Mouse (Mus musculus) embryonic facial prominence, embryonic 14.5 days (tissue): ENCODE measurements around the gene Eno1. TPM values are rescaled to one million over a fixed set of nuclear protein-coding genes. Genes with fewer than 3 reads are reported as not detected.

Experiments used
- ATAC-seq: fragments of 200-750 bp; cut with Nextera tagmentation; 2 replicates; pipeline ENCODE4 v1.8.0; 2017; ENCODE audit warnings: low read depth, moderate number of reproducible peaks, moderate TSS enrichment
- DNase-seq: peaks from one replicate; pipeline ENCODE4 v3.0.0-alpha.2; 2015; ENCODE audit warnings: low spot score
- H3K27ac ChIP-seq: fragments of 300-500 bp; sonication (generic); replicated peaks from 2 replicates; pipeline ENCODE4 v1.5.1; 2014; ENCODE audit warnings: low read depth, mild to moderate bottlenecking, low read length, moderate library complexity
- H3K27me3 ChIP-seq: fragments of 300-500 bp; sonication (generic); replicated peaks from 2 replicates; pipeline ENCODE4 v1.6.1; 2014; ENCODE audit warnings: low read length; ENCODE audit not compliant: control insufficient read depth, insufficient read depth
- H3K36me3 ChIP-seq: fragments of 300-500 bp; sonication (generic); 2 replicates; pipeline ENCODE4 v1.6.1; 2014; ENCODE audit warnings: low read length, mixed read lengths; ENCODE audit not compliant: control insufficient read depth, insufficient read depth
- H3K4me1 ChIP-seq: fragments of 300-500 bp; sonication (generic); 2 replicates; pipeline ENCODE4 v1.6.1; 2014; ENCODE audit warnings: antibody characterized with exemption, low read length; ENCODE audit not compliant: control insufficient read depth, insufficient read depth
- H3K4me2 ChIP-seq: fragments of 300-500 bp; sonication (generic); 2 replicates; pipeline ENCODE4 v1.6.1; 2014; ENCODE audit warnings: low read depth, mild to moderate bottlenecking, low read length, moderate library complexity, mixed read lengths
- H3K4me3 ChIP-seq: fragments of 300-500 bp; sonication (generic); 2 replicates; pipeline ENCODE4 v1.5.1; 2014; ENCODE audit warnings: low read depth, mild to moderate bottlenecking, low read length
- H3K9ac ChIP-seq: fragments of 300-500 bp; sonication (generic); 2 replicates; pipeline ENCODE4 v1.6.1; 2014; ENCODE audit warnings: low read depth, mild to moderate bottlenecking, low read length, moderate library complexity, mixed read lengths
- H3K9me3 ChIP-seq: fragments of 300-500 bp; sonication (generic); 2 replicates; pipeline ENCODE4 v1.6.1; 2016; ENCODE audit warnings: low read length; ENCODE audit not compliant: control insufficient read depth
- WGBS: fragments of 180-500 bp; shearing (Covaris S2); extraction: QIAGEN DNeasy Blood & Tissue Kit; methylation state at CpG from one replicate; pipeline ENCODE4 v1.1.7; 2014; 5-methylcytosine and 5-hydroxymethylcytosine counted together
- polyA plus RNA-seq: library from polyadenylated mRNA; unstranded; fragments of >200 nt; fragmentation: Nextera tagmentation; extraction: Ambion mirVana; gene quantifications from 2 replicates; pipeline ENCODE4 v1.2.1, GENCODE M21; 2014

Eno1 gene
- polyA plus RNA-seq, 1 experiment from 2014 or later = 1,320 TPM

DNA sequence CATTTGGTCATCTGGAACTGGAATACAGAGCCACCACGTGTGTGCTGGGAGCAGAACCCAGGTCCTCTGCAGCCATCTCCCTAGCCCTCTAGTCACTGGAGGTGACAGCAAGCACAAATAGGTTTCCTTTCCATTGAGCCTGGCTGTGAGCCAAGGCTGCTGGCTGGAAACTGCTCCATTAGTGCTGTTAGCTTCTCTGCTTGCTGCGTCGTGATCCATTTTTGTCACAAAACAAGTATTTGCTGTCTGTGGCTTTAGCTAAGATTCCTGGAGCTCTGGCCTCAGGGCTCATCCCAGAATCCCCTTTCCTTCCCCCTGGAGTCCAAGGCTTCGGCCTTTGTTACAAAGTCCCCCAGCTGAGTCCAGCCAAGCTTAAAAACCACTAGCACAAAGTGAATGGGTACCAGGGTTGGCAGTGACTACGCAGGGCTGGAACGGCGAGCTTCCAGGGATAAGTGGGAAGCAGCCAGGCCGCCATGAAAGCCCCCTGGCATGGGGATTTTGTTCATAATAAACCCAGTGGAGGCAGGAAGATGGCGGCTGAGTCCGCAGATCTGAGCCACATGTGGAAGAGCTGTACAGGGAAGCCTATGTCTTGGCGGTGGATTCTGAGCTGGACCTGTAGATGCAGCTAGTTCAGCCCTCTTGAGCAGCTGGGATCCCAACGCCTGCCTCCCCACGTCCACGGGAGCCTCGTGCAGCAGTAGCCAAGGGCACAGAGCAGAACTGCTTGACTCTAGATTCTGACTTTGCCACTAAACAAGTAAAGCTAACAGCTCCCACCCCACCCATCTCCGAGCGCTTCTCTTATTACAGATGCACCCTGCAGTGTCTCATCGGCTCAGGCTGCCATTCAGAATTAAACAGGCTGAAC is 14.3 kb downstream of the Eno1 start:
- peak overlapping the region; percentile 45 for H3K27ac ChIP-seq
- H3K36me3 ChIP-seq = peaks cover 51% of the 10 kb centered on the region
- H3K4me3 ChIP-seq = no peak overlapping the region
- WGBS = 43% methylated on average over 18 of the region's 18 CpGs
- ATAC-seq (peak; percentile 35), DNase-seq (peak; percentile 67)
- H3K9me3 ChIP-seq = no peaks in the 10 kb centered on the region
- no peak overlapping the region for H3K4me2 ChIP-seq
- H3K4me1 ChIP-seq = peaks cover 6% of the 10 kb centered on the region; the same call in 1 of the 2 replicates
- no peak overlapping the region for H3K9ac ChIP-seq
- no peaks in the 10 kb centered on the region for H3K27me3 ChIP-seq

DNA sequence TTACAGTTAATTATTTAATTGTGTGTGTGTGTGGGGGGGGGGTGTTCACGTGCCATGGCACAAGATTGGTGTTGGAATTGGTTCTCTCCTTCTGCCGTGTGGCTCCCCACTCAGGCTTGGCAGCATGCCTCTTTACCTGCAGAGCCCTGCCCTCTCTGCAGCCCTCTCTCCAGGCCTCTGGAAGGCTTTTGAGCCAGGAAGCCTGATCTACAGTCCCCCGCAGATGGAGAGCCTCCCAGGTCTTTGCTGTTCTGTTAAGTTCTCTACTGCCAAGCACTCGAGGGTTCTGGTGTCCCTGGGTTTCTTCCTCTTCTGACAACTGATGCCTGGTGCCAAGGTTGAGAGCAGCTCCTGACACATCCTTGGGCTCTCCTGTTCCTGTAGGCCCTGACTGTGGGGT is 17.9 kb downstream of the Eno1 start:
- no peak for DNase-seq
- Histone ChIP-seq H3K36me3 (peaks cover 16% of the 10 kb centered on the region), H3K4me3 (no peak overlapping the region), H3K27ac (no peak overlapping the region), H3K9me3 (no peaks in the 10 kb centered on the region), H3K9ac (no peak overlapping the region), H3K4me2 (no peak overlapping the region), H3K27me3 (no peaks in the 10 kb centered on the region), H3K4me1 (peaks cover 11% of the 10 kb centered on the region)
- WGBS = 63% methylated on average over 4 of the region's 4 CpGs
- ATAC-seq = no peak

DNA sequence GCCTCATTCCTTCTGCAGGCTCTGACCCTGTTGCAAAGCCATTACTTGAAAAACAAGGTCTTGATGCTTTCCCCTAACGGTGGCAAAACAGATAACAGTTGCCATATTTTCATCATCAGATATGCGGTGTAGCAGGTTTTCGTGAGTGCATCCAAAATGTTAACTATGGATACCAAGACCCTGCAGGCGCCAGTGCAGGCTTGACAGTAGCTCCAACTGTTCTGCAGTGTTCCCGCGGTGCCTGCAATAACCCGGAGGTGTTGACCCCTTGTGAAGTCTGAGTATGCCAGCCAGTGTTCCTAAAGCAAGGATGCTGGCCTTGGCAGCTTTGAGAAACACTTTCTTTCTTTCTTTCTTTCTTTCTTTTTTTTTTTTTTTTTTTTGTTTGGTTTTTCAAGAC is 18.7 kb downstream of the Eno1 start:
- WGBS = 79% methylated on average over 7 of the region's 7 CpGs
- Histone ChIP-seq H3K4me3 (no peak overlapping the region), H3K4me2 (no peak overlapping the region), H3K36me3 (peaks cover 9% of the 10 kb centered on the region; the same call in 1 of the 2 replicates), H3K9ac (no peak overlapping the region), H3K27me3 (no peaks in the 10 kb centered on the region), H3K4me1 (peaks cover 11% of the 10 kb centered on the region), H3K9me3 (no peaks in the 10 kb centered on the region), H3K27ac (no peak overlapping the region)
- ATAC-seq = no peak
- no peak for DNase-seq

DNA sequence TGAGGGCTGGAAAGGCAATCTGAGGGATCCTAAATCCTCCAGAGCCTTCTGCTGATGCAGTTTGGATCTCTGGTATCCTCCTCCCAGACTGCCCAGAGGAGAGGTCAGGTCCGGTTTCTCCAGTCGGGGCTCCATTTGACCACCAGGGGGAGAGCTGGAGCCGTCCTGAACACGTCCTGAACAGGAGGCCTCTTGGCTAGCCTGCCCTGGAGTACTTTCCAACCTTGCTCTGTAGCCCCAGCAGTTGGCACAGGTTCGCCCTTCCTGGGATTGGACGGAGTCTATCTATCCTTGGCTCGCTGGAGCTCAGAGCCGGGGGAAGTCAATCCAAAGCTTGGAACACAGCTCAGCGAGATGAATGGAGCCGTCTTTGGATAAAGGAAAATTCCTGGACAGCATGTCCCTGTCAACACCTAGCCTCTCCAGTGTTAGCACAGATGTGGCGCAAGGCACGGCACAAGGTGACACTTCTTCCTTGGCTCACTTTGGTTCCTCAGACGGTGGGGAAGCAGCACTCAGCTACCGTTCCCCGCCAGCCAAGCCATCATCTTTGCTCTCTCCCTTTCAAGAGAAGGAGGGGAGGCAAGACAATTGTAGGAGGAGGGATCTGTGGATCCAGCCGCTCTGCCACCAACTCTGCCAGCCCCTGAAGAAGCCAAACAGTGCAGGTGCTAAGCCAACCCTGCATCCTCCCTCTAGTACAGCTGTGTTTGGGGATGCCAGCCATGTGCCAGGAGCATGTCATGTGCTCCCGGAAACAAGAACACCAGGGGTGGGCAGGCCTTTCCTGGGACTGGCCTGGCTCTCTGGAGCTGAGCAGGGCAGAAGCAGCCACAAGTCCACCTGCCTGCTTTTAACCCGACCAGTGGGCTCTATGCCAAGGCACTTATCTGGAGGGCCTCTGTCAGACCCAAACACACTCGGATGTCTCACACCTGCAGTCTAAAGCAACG is 21.0 kb downstream of the Eno1 start:
- Histone ChIP-seq H3K9ac (peak overlapping the region; percentile 46), H3K9me3 (no peaks in the 10 kb centered on the region), H3K27me3 (no peaks in the 10 kb centered on the region), H3K4me1 (peaks cover 5% of the 10 kb centered on the region; the same call in 1 of the 2 replicates), H3K27ac (no peak overlapping the region; the same call in 1 of the 2 replicates), H3K4me2 (no peak overlapping the region), H3K36me3 (no peaks in the 10 kb centered on the region), H3K4me3 (no peak overlapping the region)
- 46% methylated on average over 20 of the region's 20 CpGs for WGBS
- peak; percentile 80 for ATAC-seq
- DNase-seq = peak; percentile 87

DNA sequence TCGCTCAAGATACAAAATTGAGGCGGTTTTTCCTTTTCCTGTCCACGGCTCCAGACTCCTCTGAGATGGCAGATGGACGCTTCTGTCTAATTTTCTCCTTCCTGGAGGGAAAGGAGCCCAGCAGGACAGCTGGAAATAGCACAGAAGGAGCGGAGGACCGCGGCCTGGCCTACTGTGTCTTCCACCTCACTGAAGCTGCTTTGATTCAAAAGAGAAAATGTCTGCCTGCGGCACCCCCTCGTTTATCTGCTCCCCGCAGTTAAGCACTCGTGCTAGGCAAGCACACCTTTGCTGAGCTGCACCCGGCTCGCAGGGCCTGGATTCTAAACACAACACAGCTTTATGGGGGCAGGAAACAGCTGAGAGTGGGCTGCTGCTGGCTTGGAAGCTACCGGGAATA is 21.9 kb downstream of the Eno1 start:
- H3K27me3 ChIP-seq = no peaks in the 10 kb centered on the region
- H3K9me3 ChIP-seq = no peaks in the 10 kb centered on the region
- H3K27ac ChIP-seq = peak overlapping the region; percentile 46
- no peak overlapping the region for H3K4me3 ChIP-seq
- 0 out of 2 replicates have a peak, but pooled peaks have one; percentile 10 for ATAC-seq
- H3K4me1 ChIP-seq = peaks cover 5% of the 10 kb centered on the region; the same call in 1 of the 2 replicates
- H3K4me2 ChIP-seq = no peak overlapping the region
- WGBS = 58% methylated on average over 14 of the region's 14 CpGs
- no peaks in the 10 kb centered on the region for H3K36me3 ChIP-seq
- H3K9ac ChIP-seq = peak overlapping the region; percentile 46
- DNase-seq = no peak

DNA sequence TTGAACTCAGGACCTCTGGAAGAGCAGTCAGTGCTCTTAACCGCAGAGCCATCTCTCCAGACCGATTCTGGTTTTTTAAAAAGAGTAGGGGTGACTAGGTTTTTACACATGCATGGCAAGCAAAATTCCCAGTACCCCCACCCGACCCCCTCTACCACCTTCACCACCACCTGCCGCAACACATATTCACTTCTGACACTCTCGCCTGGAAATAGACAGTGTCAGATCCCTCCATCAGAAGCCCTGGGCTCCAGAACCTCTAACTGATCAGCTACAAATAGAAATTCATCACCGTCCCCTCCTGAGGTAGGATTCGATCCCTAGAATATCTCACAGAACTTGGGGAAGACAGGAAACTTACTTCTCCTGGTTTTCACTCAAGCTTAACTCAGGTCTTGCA is 23.1 kb downstream of the Eno1 start:
- no peak for DNase-seq
- H3K36me3 ChIP-seq = no peaks in the 10 kb centered on the region
- no peaks in the 10 kb centered on the region for H3K27me3 ChIP-seq
- H3K9ac ChIP-seq = no peak overlapping the region
- ATAC-seq = no peak
- no peaks in the 10 kb centered on the region for H3K9me3 ChIP-seq
- no peak overlapping the region for H3K27ac ChIP-seq
- H3K4me3 ChIP-seq = no peak overlapping the region
- WGBS = 95% methylated on average over 7 of the region's 7 CpGs
- peaks cover 5% of the 10 kb centered on the region; the same call in 1 of the 2 replicates for H3K4me1 ChIP-seq
- no peak overlapping the region for H3K4me2 ChIP-seq

DNA sequence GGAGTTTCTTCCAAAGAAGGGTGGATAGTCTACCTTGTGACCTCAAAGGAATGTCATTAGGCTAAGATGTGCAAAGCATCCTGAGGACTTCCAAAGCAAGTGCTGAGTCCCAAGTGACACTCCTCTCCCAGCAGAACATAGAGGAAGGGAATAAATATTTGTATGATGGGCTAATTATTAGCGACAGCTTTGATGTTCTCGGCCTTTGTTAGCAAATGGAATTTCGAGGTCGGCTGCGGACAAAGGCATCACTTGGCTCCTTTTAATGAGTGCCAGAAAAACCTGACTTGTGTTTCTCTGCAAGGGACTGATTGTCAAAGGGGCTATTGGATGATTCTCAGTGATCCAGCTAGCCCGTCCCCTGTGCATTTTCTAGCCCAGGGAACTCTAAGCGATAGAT is 23.6 kb downstream of the Eno1 start:
- H3K4me2 ChIP-seq = no peak overlapping the region
- H3K27me3 ChIP-seq = no peaks in the 10 kb centered on the region
- ATAC-seq = no peak
- no peaks in the 10 kb centered on the region for H3K9me3 ChIP-seq
- 52% methylated on average over 7 of the region's 7 CpGs for WGBS
- DNase-seq = no peak
- H3K4me3 ChIP-seq = no peak overlapping the region
- no peaks in the 10 kb centered on the region for H3K36me3 ChIP-seq
- no peak overlapping the region for H3K27ac ChIP-seq
- H3K9ac ChIP-seq = no peak overlapping the region
- peaks cover 5% of the 10 kb centered on the region; the same call in 1 of the 2 replicates for H3K4me1 ChIP-seq

DNA sequence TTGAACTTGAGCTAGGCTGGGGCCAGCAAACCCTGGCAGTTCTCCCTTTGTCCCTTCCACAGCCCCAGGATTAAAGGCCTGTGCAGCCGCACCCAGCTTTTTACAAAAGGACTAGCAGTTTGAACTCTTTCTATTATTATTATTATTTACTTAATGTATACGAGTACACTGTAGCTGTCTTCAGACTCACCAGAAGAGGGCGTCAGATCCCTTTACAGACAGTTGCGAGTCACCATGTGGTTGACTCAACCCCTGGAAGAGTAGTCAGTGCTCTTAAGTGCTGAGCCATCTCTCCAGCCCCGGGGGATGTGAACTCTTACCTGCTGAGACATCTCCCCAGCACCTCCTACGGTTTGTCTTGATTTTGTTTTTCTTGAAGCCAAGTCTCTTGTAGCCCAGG is 24.2 kb downstream of the Eno1 start:
- Histone ChIP-seq H3K27me3 (no peaks in the 10 kb centered on the region), H3K4me3 (no peak overlapping the region), H3K9ac (no peak overlapping the region), H3K4me1 (peaks cover 5% of the 10 kb centered on the region), H3K4me2 (no peak overlapping the region), H3K36me3 (no peaks in the 10 kb centered on the region), H3K27ac (no peak overlapping the region), H3K9me3 (no peaks in the 10 kb centered on the region)
- WGBS = 31% methylated on average over 6 of the region's 6 CpGs
- peak; percentile 67 for DNase-seq
- no peak for ATAC-seq
